Mouse (Mus musculus) myocyte (in vitro differentiated cells): ENCODE measurements around the gene Gtf2b. TPM values are rescaled to one million over a fixed set of nuclear protein-coding genes. Genes with fewer than 3 reads are reported as not detected.

Experiments
- H3K27me3 ChIP-seq: one replicate; pipeline ENCODE4 v1.6.1; 2011; ENCODE audit not compliant: control insufficient read depth, insufficient read depth, insufficient read length
- H3K36me3 ChIP-seq: one replicate; pipeline ENCODE4 v1.6.1; 2011; ENCODE audit not compliant: control insufficient read depth, insufficient read depth
- H3K4me2 ChIP-seq: one replicate; pipeline ENCODE4 v1.6.1; 2011; ENCODE audit warnings: low read depth, control low read depth
- H3K4me3 ChIP-seq: one replicate; pipeline ENCODE4 v1.5.1; 2011; ENCODE audit warnings: mild to moderate bottlenecking, control low read depth, moderate library complexity
- H3K79me2 ChIP-seq: one replicate; pipeline ENCODE4 v1.6.1; 2011; ENCODE audit not compliant: control insufficient read depth, insufficient read depth
- H3ac ChIP-seq: one replicate; pipeline ENCODE4 v1.6.1; 2011; ENCODE audit not compliant: control insufficient read depth, insufficient read length
- CEBPB ChIP-seq: IDR thresholded peaks from 2 replicates; pipeline ENCODE4 v1.6.1; 2011; ENCODE audit warnings: mild to moderate bottlenecking, moderate library complexity; ENCODE audit not compliant: poor library complexity, insufficient read depth, severe bottlenecking
- E2F4 ChIP-seq: IDR thresholded peaks from one replicate; pipeline ENCODE4 v1.6.1; 2011; ENCODE audit warnings: mild to moderate bottlenecking, control low read depth, moderate library complexity; ENCODE audit not compliant: insufficient read depth
- MAX ChIP-seq: IDR thresholded peaks from one replicate; pipeline ENCODE4 v1.6.1; 2011; ENCODE audit warnings: low read depth, mild to moderate bottlenecking, control low read depth
- MYOD1 ChIP-seq, 3 experiments: IDR thresholded peaks; one replicate each; pipeline ENCODE4 v1.6.1; 2011; ENCODE audit warnings: control low read depth in 2 of 3, low read depth in 2 of 3, mild to moderate bottlenecking in 2 of 3, moderate library complexity in 1 of 3; ENCODE audit not compliant: insufficient read length in 2 of 3, control insufficient read depth in 1 of 3
- MYOG ChIP-seq, 3 experiments: IDR thresholded peaks; one replicate each; pipeline ENCODE4 v1.6.1; 2011; ENCODE audit warnings: control low read depth in 2 of 3, low read depth in 2 of 3, mild to moderate bottlenecking in 2 of 3; ENCODE audit not compliant: insufficient read length in 2 of 3, control insufficient read depth in 1 of 3, insufficient read depth in 1 of 3
- POLR2A ChIP-seq: IDR thresholded peaks from one replicate; pipeline ENCODE4 v1.6.1; 2011; ENCODE audit warnings: low read depth, mild to moderate bottlenecking, control low read depth, moderate library complexity; ENCODE audit not compliant: insufficient read length
- POLR2AphosphoS2 ChIP-seq: IDR thresholded peaks from one replicate; pipeline ENCODE4 v1.6.1; 2011; ENCODE audit warnings: low read depth, control low read depth; ENCODE audit not compliant: insufficient read length
- REST ChIP-seq: IDR thresholded peaks from one replicate; pipeline ENCODE4 v1.6.1; 2011; ENCODE audit warnings: mild to moderate bottlenecking, control low read depth, moderate library complexity; ENCODE audit not compliant: insufficient read depth, insufficient read length
- SRF ChIP-seq: IDR thresholded peaks from one replicate; pipeline ENCODE4 v1.6.1; 2011; ENCODE audit warnings: low read depth; ENCODE audit not compliant: control insufficient read depth, insufficient read length
- TCF12 ChIP-seq: IDR thresholded peaks from one replicate; pipeline ENCODE4 v1.6.1; 2011; ENCODE audit warnings: mild to moderate bottlenecking, control low read depth; ENCODE audit not compliant: poor library complexity, insufficient read depth, severe bottlenecking
- TCF3 ChIP-seq: IDR thresholded peaks from one replicate; pipeline ENCODE4 v1.6.1; 2011; ENCODE audit warnings: low read depth, control low read depth; ENCODE audit not compliant: insufficient read length
- USF1 ChIP-seq: IDR thresholded peaks from one replicate; pipeline ENCODE4 v1.6.1; 2011; ENCODE audit warnings: low read depth, mild to moderate bottlenecking, control low read depth, moderate library complexity
- polyA plus RNA-seq: library from polyadenylated mRNA; unstranded; fragments of >200 nt; fragmentation: generic; extraction: Trizol; gene quantifications from one replicate; pipeline ENCODE4 v1.2.1, GENCODE M21; 2012; ENCODE audit warnings: missing spikeins

Gene Gtf2b
- polyA plus RNA-seq, 1 experiment = 21.6 TPM

- Histone ChIP-seq H3K79me2 (peaks cover 33% of the 10 kb centered on the region), H3K36me3 (peaks cover 7% of the 10 kb centered on the region), H3K27me3 (no peaks in the 10 kb centered on the region), H3K4me2 (no peak overlapping the region), H3K4me3 (no peak overlapping the region), H3ac (no peak overlapping the region)
- TF ChIP-seq POLR2A = no peak
- no peak for TF ChIP-seq USF1
- no peak for TF ChIP-seq MAX
- no peak for TF ChIP-seq REST
- no peak for TF ChIP-seq CEBPB
- TF ChIP-seq POLR2AphosphoS2 = no peak
- TF ChIP-seq TCF3 = no peak
- TF ChIP-seq TCF12 = no peak
- TF ChIP-seq MYOD1 (IDR thresholded peaks at IDR 0.05; ENCODE audit: control insufficient read depth in 1 of 3, insufficient read length in 2 of 3, low read depth in 2 of 3) = no peak
- TF ChIP-seq E2F4 = no peak
- TF ChIP-seq MYOG (IDR thresholded peaks at IDR 0.05; ENCODE audit: control insufficient read depth in 1 of 3, insufficient read depth in 1 of 3, insufficient read length in 2 of 3, low read depth in 2 of 3) = no peak
- TF ChIP-seq SRF = no peak
These were observed 68.1 kb downstream of the Gtf2b start for GRCm38 (mm10) chr3:142832910-142833309.

Other genes with a start within 250 kb of the Gtf2b start
- 0.05 TPM for gene Gbp7, start 234.7 kb upstream of the Gtf2b start, polyA plus RNA-seq
- 0.11 TPM for gene Gbp3, start 205.0 kb upstream of the Gtf2b start, polyA plus RNA-seq
- 0.22 TPM for gene Gbp2b, start 170.2 kb upstream of the Gtf2b start, polyA plus RNA-seq
- 0.82 TPM for gene Gbp2, start 144.4 kb upstream of the Gtf2b start, polyA plus RNA-seq
- 1.9 TPM for gene Kyat3, start 64.0 kb upstream of the Gtf2b start, polyA plus RNA-seq
- 11.8 TPM for gene Pkn2, start 117.0 kb downstream of the Gtf2b start, polyA plus RNA-seq